Mouse (Mus musculus): ENCODE results near the gene Rab22a.
"Not testable (repeated sequence)": the region's sequence is repeated elsewhere in the genome, so short reads cannot be mapped to it uniquely, and the experiment has no call there.

The Rab22a gene

GRCm38 (mm10) chr2:173672328-173672896 is 12.9 kb downstream of the Rab22a start:
- no peak for DNase-seq (ENCODE audit: low read depth)

DNA sequence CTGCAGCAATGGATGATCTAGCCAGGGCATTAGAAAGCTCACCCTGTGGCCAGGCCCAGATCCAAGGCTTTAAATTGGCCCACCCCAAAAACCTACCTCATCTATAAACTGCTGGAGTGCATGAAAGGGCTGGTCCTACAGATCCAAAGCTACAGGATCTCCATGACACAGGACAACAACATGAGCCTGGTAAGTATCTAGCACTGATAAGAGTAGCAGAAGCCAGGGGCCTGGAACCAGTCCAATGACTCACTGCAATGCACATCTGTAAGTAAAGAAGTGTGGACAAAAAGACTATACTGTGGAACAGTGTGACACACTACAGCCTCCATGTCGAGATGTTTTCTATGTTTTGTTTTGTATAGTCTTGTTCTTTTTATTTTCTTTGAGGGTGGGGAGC is 13.9 kb downstream of the Rab22a start:
- DNase-seq (ENCODE audit: low read depth): no peak

GRCm38 (mm10) chr2:173678593-173678992 is 19.0 kb downstream of the Rab22a start:
- no peak for DNase-seq (ENCODE audit: low read depth)

GRCm38 (mm10) chr2:173679217-173679616 is 19.7 kb downstream of the Rab22a start:
- no peak for DNase-seq (ENCODE audit: low read depth)

- no peak for DNase-seq (ENCODE audit: low read depth)
These were observed 20.6 kb downstream of the Rab22a start for GRCm38 (mm10) chr2:173680153-173680552.

DNA sequence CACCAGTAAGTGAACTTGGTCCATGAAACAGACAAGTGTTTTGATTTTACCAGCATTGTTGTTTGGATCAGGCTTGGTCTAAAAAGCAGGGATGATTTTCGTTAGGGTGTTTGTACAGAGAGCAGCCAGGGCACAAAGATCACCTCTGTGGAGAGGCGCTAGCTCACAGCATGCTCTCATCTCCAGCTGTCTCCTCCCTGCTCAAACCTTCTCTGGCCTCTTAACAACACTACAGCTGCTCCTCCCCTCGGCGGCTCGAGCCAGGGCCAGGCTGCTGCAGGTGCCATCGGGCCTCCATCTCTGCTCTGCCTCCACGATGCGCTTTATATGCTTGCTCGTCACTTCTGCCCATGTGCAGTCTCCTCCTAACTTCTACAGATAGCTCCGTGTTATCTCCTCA is 23.2 kb downstream of the Rab22a start:
- no peak for DNase-seq (ENCODE audit: low read depth)

DNA sequence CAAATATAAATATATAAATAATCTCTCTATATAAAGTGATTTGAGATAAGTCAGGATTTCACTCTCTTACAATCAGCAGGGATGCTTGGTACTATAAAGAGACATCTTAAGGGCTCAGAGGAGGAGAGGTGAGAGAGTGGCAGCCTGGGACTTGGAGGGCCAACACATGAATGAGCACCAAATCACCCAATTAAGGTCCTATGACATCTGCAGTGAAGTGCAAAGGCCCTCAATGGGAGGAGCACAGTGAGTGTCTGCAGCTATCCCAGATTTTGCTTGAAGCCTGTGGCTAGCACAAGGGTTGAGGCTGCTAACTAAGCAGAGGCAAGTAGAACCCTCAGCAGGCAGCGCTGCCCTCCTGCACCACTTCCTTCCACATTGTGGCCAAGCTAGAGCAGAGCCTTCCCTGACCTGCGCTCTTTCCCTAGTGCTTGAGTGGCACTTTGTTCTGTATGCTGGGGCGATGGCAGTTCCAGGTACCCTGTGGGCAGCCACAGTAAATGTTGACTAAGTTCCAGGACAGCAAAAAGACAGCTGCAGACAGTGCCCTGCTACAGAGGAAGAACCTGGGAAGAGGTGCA is 26.3 kb downstream of the Rab22a start:
- DNase-seq (ENCODE audit: low read depth): no peak

DNA sequence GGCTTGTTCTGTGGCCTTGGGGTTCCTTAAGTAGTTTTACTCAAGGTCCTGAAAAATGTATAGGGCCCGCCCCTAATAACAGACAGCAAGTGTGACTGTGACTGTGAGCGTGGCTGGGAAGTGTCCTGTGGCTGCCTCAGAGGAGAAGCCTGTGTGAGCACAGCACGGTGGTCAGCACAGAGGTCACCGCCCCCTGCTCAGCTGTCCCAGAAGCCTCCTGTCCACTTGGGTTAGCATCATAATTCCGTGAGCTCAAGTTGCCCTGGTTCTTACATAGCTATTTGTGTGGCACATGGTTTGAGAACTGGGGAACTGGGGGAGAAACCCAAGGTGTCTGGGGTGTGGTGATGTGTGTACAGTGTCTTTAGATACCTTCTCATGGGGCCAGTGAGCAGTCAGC is 27.8 kb downstream of the Rab22a start:
- DNase-seq (ENCODE audit: low read depth): no peak

GRCm38 (mm10) chr2:173689835-173690234 is 30.3 kb downstream of the Rab22a start:
- DNase-seq (ENCODE audit: low read depth): no peak

DNA sequence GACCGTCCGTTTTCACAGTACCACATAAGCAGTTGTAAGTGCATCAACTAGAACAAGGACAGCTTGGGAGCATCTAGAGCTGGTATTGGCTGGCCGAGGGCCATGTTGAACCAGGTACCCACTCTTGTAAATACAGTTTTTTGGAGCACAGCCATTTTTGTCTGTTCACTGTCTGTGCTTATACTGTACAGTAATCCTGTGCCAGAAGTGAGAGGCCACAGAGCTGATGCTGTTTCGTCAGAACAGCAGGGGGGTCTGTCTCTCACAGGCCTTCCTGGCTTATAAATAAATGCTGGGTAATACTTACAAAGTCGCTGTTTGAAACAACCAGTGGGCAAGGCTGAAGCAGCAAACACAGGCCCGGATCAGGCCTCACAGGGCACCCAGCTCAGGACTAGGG is 32.2 kb downstream of the Rab22a start:
- no peak for DNase-seq (ENCODE audit: low read depth)

- DNase-seq (ENCODE audit: low read depth): no peak
These were observed 33.1 kb downstream of the Rab22a start for GRCm38 (mm10) chr2:173692693-173693092.

GRCm38 (mm10) chr2:173698850-173699249 is 39.3 kb downstream of the Rab22a start:
- no peak for DNase-seq (ENCODE audit: low read depth)

GRCm38 (mm10) chr2:173702096-173702866 is 42.7 kb downstream of the Rab22a start:
- no peak for DNase-seq (ENCODE audit: low read depth)

DNA sequence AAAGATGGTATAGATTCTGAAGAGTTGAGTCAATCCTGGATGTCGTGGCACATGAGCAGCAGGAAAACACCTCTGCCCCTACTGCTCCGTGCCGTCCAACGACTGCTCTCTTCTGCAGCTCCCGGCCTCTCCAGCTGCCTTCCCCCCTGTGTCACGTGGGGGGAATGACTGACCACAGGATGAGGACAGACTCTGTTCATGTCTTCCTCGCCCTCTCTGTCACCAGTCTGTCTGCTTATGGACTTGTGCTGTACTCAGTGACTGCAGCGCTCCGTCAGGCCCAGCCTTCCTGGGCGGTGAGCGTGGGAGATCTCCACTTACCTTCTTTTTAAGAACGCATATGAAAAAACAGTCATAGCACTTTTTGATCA is 43.3 kb downstream of the Rab22a start:
- DNase-seq (ENCODE audit: low read depth): no peak

DNA sequence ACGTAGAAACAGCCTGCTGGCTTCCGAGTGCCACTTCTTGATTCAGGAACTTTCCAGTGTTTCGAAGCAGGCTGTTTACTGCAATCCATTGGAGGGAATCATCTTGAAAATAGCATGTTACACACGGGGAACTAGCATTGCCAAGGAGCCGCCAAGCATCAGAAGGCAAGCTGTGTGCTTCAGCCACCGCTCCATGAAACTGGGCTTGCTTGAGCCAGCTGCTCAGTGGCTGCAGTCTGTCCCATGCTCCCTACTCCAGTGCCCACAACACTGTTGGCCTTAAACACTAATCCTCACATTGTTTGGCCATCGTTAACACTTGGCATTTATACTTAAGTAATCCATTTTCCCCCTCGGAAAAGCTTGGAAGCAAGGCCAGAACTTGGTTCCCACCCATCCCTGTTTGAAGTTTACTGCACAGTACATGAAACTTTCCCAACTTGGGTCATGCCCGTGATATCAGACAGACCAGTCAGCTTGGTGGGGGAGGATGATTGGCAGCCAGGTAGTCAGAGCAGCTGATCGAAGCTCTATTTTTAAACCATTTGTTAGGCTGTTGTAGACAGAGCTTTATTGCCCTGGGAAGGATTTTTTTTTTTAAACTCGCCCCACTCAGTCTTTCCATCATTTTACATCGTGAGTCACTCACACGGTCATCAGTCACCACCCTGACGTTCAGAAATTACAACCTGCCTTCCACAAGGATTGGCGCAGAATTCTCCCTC is 46.4 kb downstream of the Rab22a start:
- DNase-seq (ENCODE audit: low read depth): no peak

DNA sequence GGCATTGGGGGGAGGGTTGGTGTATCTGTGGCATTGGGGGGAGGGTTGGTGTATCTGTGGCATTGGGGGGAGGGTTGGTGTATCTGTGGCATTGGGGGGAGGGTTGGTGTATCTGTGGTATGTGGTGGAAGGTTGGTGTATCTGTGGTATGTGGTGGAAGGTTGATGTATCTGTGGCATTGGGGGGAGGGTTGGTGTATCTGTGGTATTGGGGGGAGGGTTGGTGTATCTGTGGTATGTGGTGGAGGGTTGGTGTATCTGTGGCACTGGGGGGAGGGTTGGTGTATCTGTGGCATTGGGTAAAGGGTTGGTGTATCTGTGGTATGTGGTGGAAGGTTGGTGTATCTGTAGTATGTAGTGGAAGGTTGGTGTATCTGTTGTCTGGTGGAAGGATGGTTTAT is 48.1 kb downstream of the Rab22a start:
- not testable (repeated sequence) for DNase-seq (ENCODE audit: low read depth)

GRCm38 (mm10) chr2:173710193-173710592 is 50.6 kb downstream of the Rab22a start:
- DNase-seq (ENCODE audit: low read depth): no peak

- no peak for DNase-seq (ENCODE audit: low read depth)
These were observed 53.1 kb downstream of the Rab22a start for GRCm38 (mm10) chr2:173712656-173713055.

- DNase-seq (ENCODE audit: low read depth): no peak
These were observed 53.7 kb downstream of the Rab22a start for GRCm38 (mm10) chr2:173713241-173713640.

- DNase-seq (ENCODE audit: low read depth): no peak
These were observed 55.2 kb downstream of the Rab22a start for GRCm38 (mm10) chr2:173714620-173715218.

- no peak for DNase-seq (ENCODE audit: low read depth)
These were observed 57.4 kb downstream of the Rab22a start for GRCm38 (mm10) chr2:173716966-173717365.

DNA sequence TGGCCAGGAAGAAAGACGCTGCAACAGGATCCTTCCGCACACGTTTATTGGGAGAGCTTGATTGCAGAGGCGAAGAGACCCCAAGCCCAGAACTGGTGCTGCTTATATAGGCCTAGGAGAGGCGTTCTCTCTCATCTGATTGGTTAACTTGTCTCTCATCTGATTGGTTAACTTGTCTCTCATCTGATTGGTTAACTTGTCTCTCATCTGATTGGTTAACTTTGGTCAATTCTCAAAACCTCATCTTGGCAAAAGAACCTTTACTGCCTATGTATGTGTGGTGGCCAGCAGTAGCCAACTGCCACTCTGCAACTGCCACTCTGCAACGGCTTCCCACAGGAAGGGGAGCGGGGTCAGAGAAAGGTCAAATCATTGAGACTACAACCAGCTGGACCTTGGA is 59.6 kb downstream of the Rab22a start, which contains the start of gene 1700010B08Rik:
1700010B08Rik (plus strand) TSS at position 301 of the 400 bp plus-strand sequence.
- not testable (repeated sequence) for DNase-seq (ENCODE audit: low read depth)

Measured in c-Kit-positive CD71-negative TER-119-negative erythroid progenitor cells, embryonic 14.5 days (primary cell).